Mouse (Mus musculus): ENCODE data around the gene Cylc2.

The Cylc2 gene

DNA sequence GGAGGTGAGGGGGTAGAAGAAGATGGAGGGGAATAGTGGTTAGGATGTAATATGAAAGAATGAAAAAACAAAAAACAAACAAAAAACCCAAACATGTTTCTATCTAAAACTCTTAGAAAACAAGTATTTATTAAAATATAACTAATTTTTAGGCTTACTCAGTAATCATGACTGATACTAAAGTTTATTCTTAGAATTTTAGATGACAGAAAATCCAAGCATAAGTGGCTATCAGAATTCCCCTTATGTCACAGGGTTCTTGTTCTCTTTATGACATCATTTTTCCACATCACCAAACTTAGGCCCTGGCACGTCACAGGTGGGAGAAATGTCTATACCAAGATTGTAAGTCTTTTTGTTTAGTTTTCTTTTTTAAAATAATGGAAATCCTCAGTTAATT is at the start of gene Cylc2:
Cylc2 (plus strand) TSS at position 301 of the 400 bp plus-strand sequence.
- no peak for DNase-seq
